Mouse (Mus musculus) cerebellum, postnatal 36 days (tissue): ENCODE results near the gene Taco1.
"Not testable (repeated sequence)": the region's sequence is repeated elsewhere in the genome, so short reads cannot be mapped to it uniquely, and the experiment has no call there.

Experiments
- DNase-seq, 2 experiments: peaks; one replicate each; pipeline ENCODE4 v3.0.0; 2021 to 2022; ENCODE audit warnings: mixed read lengths in 2 of 2

Taco1 gene

DNA sequence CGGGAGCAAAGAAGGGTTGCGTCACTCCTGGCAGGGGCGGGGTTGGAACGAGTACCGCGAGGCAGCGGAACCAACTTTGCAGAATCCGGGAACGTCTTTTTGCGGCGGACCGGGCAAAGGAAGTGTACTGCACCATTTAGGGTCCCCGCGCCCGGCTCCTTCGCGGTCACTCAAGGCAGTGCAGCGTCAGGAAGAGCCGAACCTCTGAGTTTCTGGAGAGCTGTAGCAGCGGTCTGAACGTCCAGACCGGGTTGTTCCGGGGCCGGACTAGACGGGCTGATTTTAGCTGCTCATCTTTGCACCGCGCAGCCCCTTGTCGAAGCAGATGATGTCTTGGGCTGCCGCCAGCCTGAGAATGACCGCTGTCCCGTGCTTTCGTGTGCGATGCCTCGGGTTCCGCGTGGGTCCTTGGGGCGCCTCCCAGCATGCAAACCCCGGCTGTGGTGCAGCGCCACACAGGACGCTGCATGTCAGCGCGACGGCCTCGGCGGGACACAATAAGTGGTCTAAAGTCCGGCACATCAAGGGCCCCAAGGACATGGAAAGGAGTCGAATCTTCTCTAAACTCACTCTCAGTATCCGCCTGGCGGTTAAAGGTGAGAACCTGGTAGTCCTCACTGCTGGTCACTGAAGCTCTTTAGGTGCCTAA, at the start of gene Taco1:
Taco1 (plus strand) TSS at position 139 of the 649 bp plus-strand sequence.
- DNase-seq: peak; percentile 95 to 97

- no peak for DNase-seq
Measured at GRCm38 (mm10) chr11:106016440-106016839, 49.4 kb upstream of the Taco1 start.

DNA sequence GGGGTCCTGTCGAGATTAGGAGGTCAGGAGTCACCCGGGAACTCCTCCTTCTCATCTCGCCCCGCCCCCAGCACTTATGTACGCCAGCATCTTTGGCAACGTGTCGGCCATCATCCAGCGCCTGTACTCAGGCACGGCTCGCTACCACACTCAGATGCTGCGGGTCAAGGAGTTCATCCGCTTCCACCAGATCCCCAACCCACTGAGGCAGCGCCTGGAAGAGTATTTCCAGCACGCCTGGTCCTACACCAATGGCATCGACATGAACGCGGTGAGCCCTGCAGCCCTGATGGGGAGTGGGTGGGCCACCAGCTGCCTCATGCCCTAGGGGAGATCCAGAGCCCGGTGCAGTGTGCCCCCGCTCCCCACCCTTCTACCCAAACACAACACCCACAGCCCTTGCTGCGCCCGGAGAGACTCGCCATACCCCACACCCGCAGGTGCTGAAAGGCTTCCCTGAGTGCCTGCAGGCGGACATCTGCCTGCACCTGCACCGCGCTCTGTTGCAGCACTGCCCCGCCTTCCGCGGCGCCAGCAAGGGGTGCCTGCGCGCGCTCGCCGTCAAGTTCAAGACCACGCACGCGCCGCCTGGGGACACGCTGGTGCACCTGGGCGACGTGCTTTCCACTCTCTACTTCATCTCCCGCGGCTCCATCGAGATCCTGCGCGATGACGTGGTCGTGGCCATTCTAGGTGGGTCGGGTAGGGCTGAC, 45.7 kb upstream of the Taco1 start:
- peak; percentile 26 to 32 for DNase-seq

DNA sequence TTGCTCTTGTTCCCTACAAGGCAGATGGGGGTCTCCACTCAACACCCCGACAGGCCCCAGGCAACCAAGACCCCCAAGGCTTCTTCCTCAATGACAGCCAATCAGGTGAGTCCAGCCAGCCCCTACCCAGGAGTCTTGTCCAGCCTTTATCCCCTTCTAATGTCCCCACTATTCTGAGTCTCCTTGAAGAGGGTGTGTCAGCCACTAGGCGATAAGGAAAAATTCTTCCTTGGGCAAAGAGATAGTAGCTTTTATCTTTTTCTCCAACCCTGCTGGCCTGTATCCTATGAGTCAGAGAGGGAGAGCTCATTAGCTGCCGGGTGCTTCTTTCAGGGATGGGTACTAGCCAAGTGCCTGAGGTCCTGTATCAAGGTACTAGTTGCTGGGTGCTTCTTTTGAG, 40.1 kb upstream of the Taco1 start:
- no peak for DNase-seq

- peak; percentile 72 to 79 for DNase-seq
Measured at GRCm38 (mm10) chr11:106026465-106027151, 39.3 kb upstream of the Taco1 start.

GRCm38 (mm10) chr11:106027607-106028006, 38.3 kb upstream of the Taco1 start:
- no peak for DNase-seq

DNA sequence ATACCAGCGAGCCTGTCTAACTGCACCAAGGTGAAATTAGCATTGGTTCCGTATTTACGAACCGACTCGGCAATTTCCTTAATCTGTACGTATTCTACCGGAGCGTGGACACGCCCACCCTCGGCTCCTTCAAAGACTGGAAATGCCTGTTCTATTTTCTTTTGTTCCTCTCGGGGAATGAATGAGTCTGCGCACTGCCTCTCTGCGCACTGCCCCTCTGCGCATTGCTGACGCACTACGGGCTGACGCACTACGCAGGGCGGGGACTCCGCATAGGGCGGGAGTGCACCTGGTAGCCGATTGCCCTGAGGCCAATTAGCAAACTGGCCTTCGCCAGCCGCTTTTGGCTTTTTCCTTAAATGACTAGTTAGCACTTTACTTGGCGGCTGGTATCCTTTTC, 33.8 kb upstream of the Taco1 start:
- not testable (repeated sequence) for DNase-seq

- DNase-seq: peak in 1 of 2 experiments; percentile 36
Measured at GRCm38 (mm10) chr11:106033491-106033919, 32.4 kb upstream of the Taco1 start.

GRCm38 (mm10) chr11:106034986-106035385, 30.9 kb upstream of the Taco1 start:
- no peak for DNase-seq

- peak; percentile 96 to 100 for DNase-seq
Measured at GRCm38 (mm10) chr11:106036548-106037417, 29.1 kb upstream of the Taco1 start, which contains the start of gene Dcaf7. Dcaf7 (plus strand) TSS chr11:106036872.

- peak; percentile 40 to 58 for DNase-seq
Measured at GRCm38 (mm10) chr11:106037418-106037751, 28.5 kb upstream of the Taco1 start.

GRCm38 (mm10) chr11:106044349-106044748, 21.5 kb upstream of the Taco1 start:
- DNase-seq: no peak

- no peak for DNase-seq
Measured at GRCm38 (mm10) chr11:106045256-106045655, 20.6 kb upstream of the Taco1 start.

GRCm38 (mm10) chr11:106045780-106046179, 20.1 kb upstream of the Taco1 start:
- no peak for DNase-seq

GRCm38 (mm10) chr11:106046584-106046983, 19.3 kb upstream of the Taco1 start:
- DNase-seq: no peak

DNA sequence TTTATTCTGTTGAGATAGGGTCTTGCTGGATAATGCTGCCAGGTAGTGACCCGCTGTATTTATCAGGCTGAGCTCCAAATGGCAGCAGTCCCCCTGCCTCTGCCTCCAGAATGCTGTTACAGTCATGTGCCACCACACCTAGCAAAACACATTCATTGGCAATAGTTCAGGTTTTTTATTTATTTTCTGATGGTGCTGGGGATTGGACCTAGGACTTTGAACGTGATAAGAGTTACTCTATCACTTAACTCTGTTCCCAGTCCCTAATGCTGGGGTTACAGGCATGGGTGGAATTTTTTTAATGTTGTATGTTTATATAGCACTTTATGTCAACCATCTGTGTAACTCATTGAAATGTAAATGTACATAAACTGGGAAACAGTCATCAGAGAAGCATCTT, 11.9 kb upstream of the Taco1 start:
- DNase-seq: no peak

DNA sequence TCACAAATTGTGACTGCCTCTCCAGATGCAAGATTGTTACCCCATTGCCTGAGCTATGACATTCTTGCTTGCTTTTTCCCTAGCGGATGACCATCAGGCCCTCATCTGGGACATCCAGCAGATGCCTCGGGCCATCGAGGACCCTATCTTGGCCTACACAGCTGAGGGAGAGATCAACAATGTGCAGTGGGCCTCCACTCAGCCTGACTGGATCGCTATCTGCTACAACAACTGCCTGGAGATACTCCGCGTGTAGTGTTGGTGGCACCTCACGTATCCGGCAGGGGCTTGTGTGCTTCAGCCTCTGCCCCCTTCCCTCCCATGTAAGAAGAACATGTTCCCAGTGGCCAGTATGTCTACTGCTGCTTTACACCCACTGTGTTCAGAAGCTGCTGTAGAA, 11.3 kb upstream of the Taco1 start:
- DNase-seq: no peak

DNA sequence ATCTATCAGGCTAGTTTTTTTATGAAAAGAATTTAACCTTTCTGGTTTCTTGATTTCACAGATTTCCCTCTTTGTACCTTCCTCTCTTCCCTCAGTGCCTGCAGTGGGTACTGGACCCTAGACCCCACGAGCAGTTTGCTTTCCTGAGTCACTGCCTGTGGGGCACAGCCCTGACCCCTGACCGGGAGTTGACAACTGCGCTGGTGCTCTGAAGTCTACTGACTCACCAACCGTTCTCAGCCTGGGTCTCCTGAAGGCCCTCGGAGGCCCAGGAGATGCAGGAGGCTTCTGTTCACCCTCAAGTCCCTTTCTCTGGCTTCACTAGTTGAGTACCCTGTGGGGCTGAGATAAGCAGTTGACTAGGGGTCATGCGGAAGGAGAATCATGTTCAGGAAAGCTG, 10.5 kb upstream of the Taco1 start:
- no peak for DNase-seq

GRCm38 (mm10) chr11:106056819-106057491, 8.9 kb upstream of the Taco1 start:
- no peak for DNase-seq

DNA sequence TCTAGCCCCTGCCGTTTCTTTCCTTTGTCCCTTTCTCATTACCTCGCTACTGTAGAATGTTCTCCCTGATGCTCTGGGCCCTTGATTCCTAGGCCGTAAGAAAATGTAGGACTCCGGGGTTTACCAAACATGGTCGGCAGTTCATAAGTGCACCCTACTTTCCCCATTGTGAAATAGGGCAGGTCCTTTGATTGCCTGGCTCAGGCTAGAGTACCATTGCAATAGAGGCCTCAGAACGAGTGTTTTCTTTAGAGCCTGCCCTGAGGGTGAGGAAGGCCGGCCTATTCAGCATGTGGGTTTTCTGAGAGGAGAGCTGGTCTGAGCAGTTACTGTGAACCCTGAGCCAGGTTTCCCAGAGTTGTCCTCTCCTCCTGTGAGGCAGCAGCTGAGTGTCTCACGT, 7.8 kb upstream of the Taco1 start:
- no peak for DNase-seq

- no peak for DNase-seq
Measured at GRCm38 (mm10) chr11:106060549-106060948, 5.3 kb upstream of the Taco1 start.

GRCm38 (mm10) chr11:106061311-106061710, 4.5 kb upstream of the Taco1 start:
- DNase-seq: no peak
